Mouse (Mus musculus) liver, embryonic 15.5 days (tissue): ENCODE measurements around the gene Pan3. TPM values are rescaled to one million over a fixed set of nuclear protein-coding genes. Genes with fewer than 3 reads are reported as not detected.
A peak's percentile ranks its signal among the peaks of the same experiment; 100 is the strongest.

Source experiments
- ATAC-seq: fragments of 200-750 bp; cut with Nextera tagmentation; 2 replicates; pipeline ENCODE4 v1.8.0; 2017; ENCODE audit warnings: moderate number of reproducible peaks, mild to moderate bottlenecking, moderate library complexity; ENCODE audit not compliant: insufficient read depth
- H3K27ac ChIP-seq: fragments of 300-500 bp; sonication (generic); replicated peaks from 2 replicates; pipeline ENCODE4 v1.5.1; 2015; ENCODE audit warnings: mild to moderate bottlenecking, inconsistent platforms
- H3K27me3 ChIP-seq: fragments of 300-500 bp; sonication (generic); 2 replicates; pipeline ENCODE4 v1.6.1; 2015; ENCODE audit warnings: mild to moderate bottlenecking, inconsistent platforms
- H3K36me3 ChIP-seq: fragments of 300-500 bp; sonication (generic); replicated peaks from 2 replicates; pipeline ENCODE4 v1.6.1; 2015; ENCODE audit warnings: moderate library complexity, mild to moderate bottlenecking, inconsistent platforms
- H3K4me1 ChIP-seq: fragments of 300-500 bp; sonication (generic); replicated peaks from 2 replicates; pipeline ENCODE4 v1.6.1; 2015; ENCODE audit warnings: inconsistent platforms
- H3K4me2 ChIP-seq: fragments of 300-500 bp; sonication (generic); 2 replicates; pipeline ENCODE4 v1.6.1; 2015; ENCODE audit warnings: moderate library complexity, mild to moderate bottlenecking, inconsistent platforms
- H3K4me3 ChIP-seq: fragments of 300-500 bp; sonication (generic); replicated peaks from 2 replicates; pipeline ENCODE4 v1.5.1; 2015; ENCODE audit warnings: mild to moderate bottlenecking, inconsistent platforms
- H3K9ac ChIP-seq: fragments of 300-500 bp; sonication (generic); 2 replicates; pipeline ENCODE4 v1.6.1; 2015; ENCODE audit warnings: moderate library complexity, mild to moderate bottlenecking, inconsistent platforms
- H3K9me3 ChIP-seq: fragments of 300-500 bp; sonication (generic); replicated peaks from 2 replicates; pipeline ENCODE4 v1.6.1; 2016; ENCODE audit warnings: inconsistent platforms
- WGBS: fragments of 180-500 bp; shearing (Covaris S2); methylation state at CpG from one replicate; pipeline ENCODE4 v1.1.7; 2015; ENCODE audit warnings: mixed read lengths; ENCODE audit not compliant: insufficient replicate concordance; 5-methylcytosine and 5-hydroxymethylcytosine counted together
- polyA plus RNA-seq: library from polyadenylated mRNA; unstranded; fragments of >200 nt; fragmentation: Nextera tagmentation; extraction: Ambion mirVana; gene quantifications from 2 replicates; pipeline ENCODE4 v1.2.1, GENCODE M21; 2015

Gene Pan3
- polyA plus RNA-seq = 28.7 and 30.0 TPM in 2 replicates

- Histone ChIP-seq H3K9me3 (no peaks in the 10 kb centered on the region), H3K4me1 (peaks cover 57% of the 10 kb centered on the region), H3K9ac (peak within 1 kb of the TSS; percentile 98), H3K4me3 (peak within 1 kb of the TSS; percentile 100), H3K36me3 (peaks cover 6% of the 10 kb centered on the region; the same call in 1 of the 2 replicates), H3K4me2 (peak within 1 kb of the TSS; percentile 85), H3K27ac (peak within 1 kb of the TSS; percentile 100), H3K27me3 (no peaks in the 10 kb centered on the region)
- ATAC-seq = peak; percentile 89
- WGBS = under 1% methylated on average over 51 of the region's 51 CpGs
These were observed at the start of gene Pan3 for GRCm38 (mm10) chr5:147429535-147430305. Gene Pan3, plus strand, starts transcription at chr5:147430161.

GRCm38 (mm10) chr5:147381396-147381795 is 48.6 kb upstream of the Pan3 start:
- Histone ChIP-seq H3K36me3 (no peaks in the 10 kb centered on the region), H3K9ac (no peak overlapping the region), H3K27me3 (no peaks in the 10 kb centered on the region), H3K9me3 (no peaks in the 10 kb centered on the region), H3K27ac (no peak overlapping the region), H3K4me1 (no peaks in the 10 kb centered on the region), H3K4me2 (no peak overlapping the region), H3K4me3 (no peak overlapping the region)
- no peak for ATAC-seq
- WGBS = 72% methylated on average over 10 of the region's 10 CpGs

DNA sequence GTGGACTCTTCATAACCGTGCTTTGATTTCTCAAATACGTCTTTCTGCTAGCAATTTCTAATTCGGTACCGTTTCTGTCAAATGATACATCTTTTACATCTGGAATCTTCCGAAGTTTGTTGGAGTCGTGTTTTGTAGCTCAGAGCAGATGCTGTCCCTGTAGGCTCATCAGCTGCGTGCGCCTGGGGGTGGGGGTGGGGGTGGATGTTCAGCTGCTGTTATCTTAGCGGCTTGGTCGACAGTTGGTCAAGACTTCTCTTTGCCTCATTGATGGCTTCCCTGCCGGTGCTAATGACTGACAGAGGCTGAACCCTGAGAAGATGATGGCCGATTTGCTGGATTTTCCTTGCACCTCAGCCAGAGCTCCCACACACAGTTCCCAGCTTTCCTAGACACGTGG is 43.1 kb upstream of the Pan3 start:
- ATAC-seq = no peak
- WGBS = 64% methylated on average over 13 of the region's 13 CpGs

DNA sequence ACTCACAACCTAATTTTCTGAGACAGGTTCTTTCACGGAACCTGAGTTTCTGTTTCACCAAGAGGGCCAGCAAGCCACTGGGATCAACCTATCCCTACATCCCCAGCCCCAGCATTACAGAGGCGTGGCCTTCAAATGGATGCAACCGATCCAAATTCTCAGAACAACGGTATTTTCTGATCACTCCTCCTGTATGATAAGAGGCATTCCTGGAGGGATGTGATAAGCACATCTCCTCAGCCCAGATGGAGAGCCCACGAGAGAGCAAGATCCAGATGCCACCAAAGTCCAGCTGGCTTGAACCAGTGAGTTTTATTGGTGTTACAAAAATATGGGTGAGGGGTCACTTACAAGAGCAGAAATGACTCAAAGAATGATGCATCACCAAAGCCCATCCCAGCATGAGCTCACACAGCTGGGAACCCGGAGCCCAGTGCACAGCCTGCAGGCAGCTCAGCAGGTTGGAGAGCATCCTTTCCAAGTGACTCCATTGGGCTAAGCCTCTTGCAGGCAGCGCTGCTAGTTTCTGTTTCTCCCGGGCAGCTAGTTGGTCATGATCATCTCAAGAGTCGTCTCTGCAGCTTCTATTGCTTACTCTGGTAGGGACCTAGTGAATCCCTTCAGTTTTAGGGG is 41.5 kb upstream of the Pan3 start:
- Histone ChIP-seq H3K9me3 (no peaks in the 10 kb centered on the region), H3K9ac (no peak overlapping the region), H3K4me2 (peak overlapping the region; percentile 50), H3K4me1 (peaks cover 33% of the 10 kb centered on the region), H3K27ac (0 out of 2 replicates have a peak overlapping the region, but pooled peaks have one; percentile 51), H3K4me3 (no peak overlapping the region), H3K36me3 (no peaks in the 10 kb centered on the region), H3K27me3 (0 out of 2 replicates have a peak, but pooled peaks cover 8% of the 10 kb centered on the region)
- 28% methylated on average over 9 of the region's 9 CpGs for WGBS
- peak; percentile 81 for ATAC-seq

More for the DNA sequence above, 43.1 kb upstream of the Pan3 start:
- Histone ChIP-seq H3K27ac (no peak overlapping the region), H3K9ac (no peak overlapping the region), H3K4me3 (no peak overlapping the region), H3K36me3 (no peaks in the 10 kb centered on the region), H3K4me1 (peaks cover 33% of the 10 kb centered on the region), H3K9me3 (no peaks in the 10 kb centered on the region), H3K27me3 (0 out of 2 replicates have a peak, but pooled peaks cover 3% of the 10 kb centered on the region), H3K4me2 (no peak overlapping the region)

DNA sequence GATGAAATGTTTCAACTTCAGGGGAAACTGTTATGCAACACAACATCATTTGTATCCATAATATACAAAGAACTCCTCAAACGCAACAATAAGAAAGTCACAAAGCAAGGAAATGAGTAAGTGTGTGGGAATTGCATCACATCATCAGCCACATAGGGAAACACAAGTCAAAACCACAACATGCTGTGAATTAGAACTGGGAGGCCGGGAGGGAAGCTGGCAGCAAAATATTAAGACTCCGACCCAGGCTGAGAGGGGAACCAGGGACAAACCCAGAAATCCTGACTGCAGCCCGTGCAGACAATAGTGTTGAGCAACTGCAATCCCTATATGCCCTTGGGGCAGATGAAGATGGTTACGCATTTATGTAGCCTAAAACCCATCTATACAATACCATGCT is 40.9 kb upstream of the Pan3 start:
- ATAC-seq = no peak
- Histone ChIP-seq H3K4me1 (peaks cover 33% of the 10 kb centered on the region), H3K27ac (no peak overlapping the region), H3K4me2 (peak overlapping the region; percentile 50; the same call in 1 of the 2 replicates), H3K27me3 (0 out of 2 replicates have a peak, but pooled peaks cover 8% of the 10 kb centered on the region), H3K9ac (no peak overlapping the region), H3K36me3 (no peaks in the 10 kb centered on the region), H3K4me3 (no peak overlapping the region), H3K9me3 (no peaks in the 10 kb centered on the region)
- 44% methylated on average over 5 of the region's 5 CpGs for WGBS

DNA sequence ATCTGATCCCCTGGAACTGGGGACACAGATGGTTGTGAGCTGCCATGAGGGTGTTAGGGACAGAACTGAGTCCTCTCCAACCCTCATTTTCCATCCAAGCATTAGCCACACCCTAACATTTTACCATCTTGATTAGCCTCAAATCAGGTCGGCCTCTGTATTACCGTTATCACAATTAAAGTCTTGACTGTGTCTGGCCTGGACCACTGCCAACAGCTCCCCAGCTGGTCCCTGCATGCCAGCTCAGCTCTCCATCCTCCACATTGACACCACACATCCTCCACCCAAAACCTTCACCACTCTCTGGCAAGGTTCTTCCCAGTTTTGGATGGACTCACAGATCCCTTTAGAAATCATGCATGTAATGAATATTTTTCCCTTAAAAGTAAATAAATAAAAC is 39.2 kb upstream of the Pan3 start:
- Histone ChIP-seq H3K36me3 (no peaks in the 10 kb centered on the region), H3K4me3 (no peak overlapping the region), H3K27ac (no peak overlapping the region), H3K9ac (no peak overlapping the region), H3K27me3 (0 out of 2 replicates have a peak, but pooled peaks cover 8% of the 10 kb centered on the region), H3K9me3 (no peaks in the 10 kb centered on the region; the same call in 1 of the 2 replicates), H3K4me2 (no peak overlapping the region), H3K4me1 (peaks cover 33% of the 10 kb centered on the region)
- ATAC-seq = no peak
- WGBS = 34% methylated on average over 2 of the region's 2 CpGs

DNA sequence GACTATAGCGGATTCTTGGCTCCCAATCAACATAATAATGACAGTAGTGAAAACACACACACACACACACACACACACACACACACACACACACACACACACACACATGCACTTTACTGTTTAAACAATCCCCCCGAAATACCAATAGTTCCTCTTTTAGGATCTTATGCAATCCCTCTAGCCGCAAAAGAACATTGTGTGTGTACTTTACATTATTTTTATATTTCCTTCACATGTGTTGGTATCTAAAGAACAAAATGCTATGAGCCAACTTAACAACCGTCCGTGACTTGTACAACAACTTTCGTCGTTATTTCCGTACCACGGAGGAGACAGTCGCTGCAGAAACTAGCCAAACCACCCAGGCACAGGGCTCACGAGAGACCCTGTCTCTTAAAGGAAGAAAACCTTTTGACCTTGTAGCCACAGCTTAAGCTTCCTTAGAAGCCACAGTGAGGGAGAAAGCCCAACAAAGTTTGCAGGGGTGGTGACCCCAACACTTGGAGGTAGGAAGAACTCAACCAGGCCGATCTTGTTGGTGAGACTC is 37.2 kb upstream of the Pan3 start:
- Histone ChIP-seq H3K27ac (no peak overlapping the region), H3K4me1 (peaks cover 26% of the 10 kb centered on the region), H3K4me2 (no peak overlapping the region; the same call in 1 of the 2 replicates), H3K4me3 (no peak overlapping the region), H3K9me3 (no peaks in the 10 kb centered on the region; the same call in 1 of the 2 replicates), H3K9ac (no peak overlapping the region), H3K36me3 (no peaks in the 10 kb centered on the region), H3K27me3 (peaks cover 10% of the 10 kb centered on the region)
- 20% methylated on average over 12 of the region's 12 CpGs for WGBS
- ATAC-seq = no peak

DNA sequence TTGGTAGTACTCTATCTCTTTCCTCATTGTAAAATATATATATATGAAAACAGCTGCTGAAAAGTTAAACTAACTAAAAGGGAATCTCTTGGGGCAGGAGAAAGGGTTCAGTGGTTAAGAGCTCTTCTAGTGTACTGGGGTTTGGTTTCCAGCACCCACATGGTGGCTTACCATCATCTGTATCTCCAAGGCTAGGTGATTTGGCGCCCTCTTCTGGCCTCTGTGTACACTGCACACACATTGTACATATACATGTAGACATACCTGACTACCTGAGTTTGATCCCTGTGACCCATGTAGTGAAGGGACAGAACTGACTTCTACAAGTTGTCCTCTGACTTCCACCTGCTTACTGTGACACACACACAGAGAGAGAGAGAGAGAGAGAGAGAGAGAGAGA is 34.9 kb upstream of the Pan3 start:
- Histone ChIP-seq H3K9me3 (no peaks in the 10 kb centered on the region; the same call in 1 of the 2 replicates), H3K4me1 (peaks cover 11% of the 10 kb centered on the region; the same call in 1 of the 2 replicates), H3K27ac (no peak overlapping the region), H3K27me3 (peaks cover 33% of the 10 kb centered on the region), H3K9ac (no peak overlapping the region), H3K4me3 (no peak overlapping the region), H3K36me3 (no peaks in the 10 kb centered on the region), H3K4me2 (no peak overlapping the region)
- 33% methylated on average over 1 of the region's 1 CpGs for WGBS
- no peak for ATAC-seq

- peaks cover 50% of the 10 kb centered on the region for H3K27me3 ChIP-seq
- no peak for ATAC-seq
- under 1% methylated on average over 56 of the region's 56 CpGs for WGBS
These were observed 30.0 kb upstream of the Pan3 start, which contains the start of gene Flt3 for GRCm38 (mm10) chr5:147399843-147400504. Gene Flt3, minus strand, starts transcription at chr5:147400489.

GRCm38 (mm10) chr5:147400505-147400979 is 29.4 kb upstream of the Pan3 start:
- no peak for ATAC-seq
- Histone ChIP-seq H3K4me1 (peaks cover 8% of the 10 kb centered on the region; the same call in 1 of the 2 replicates), H3K27ac (no peak overlapping the region), H3K27me3 (peaks cover 50% of the 10 kb centered on the region), H3K4me3 (peak overlapping the region; percentile 30), H3K9me3 (no peaks in the 10 kb centered on the region), H3K4me2 (peak overlapping the region; percentile 48), H3K9ac (no peak overlapping the region), H3K36me3 (no peaks in the 10 kb centered on the region)
- WGBS = 2% methylated on average over 17 of the region's 17 CpGs

More at GRCm38 (mm10) chr5:147399843-147400504, 30.0 kb upstream of the Pan3 start, which contains the start of gene Flt3:
- no peak within 1 kb of the TSS for H3K9ac ChIP-seq
- H3K4me3 ChIP-seq = peak within 1 kb of the TSS; percentile 30
- peaks cover 8% of the 10 kb centered on the region; the same call in 1 of the 2 replicates for H3K4me1 ChIP-seq
- no peaks in the 10 kb centered on the region; the same call in 1 of the 2 replicates for H3K9me3 ChIP-seq
- no peaks in the 10 kb centered on the region for H3K36me3 ChIP-seq
- peak within 1 kb of the TSS; percentile 48 for H3K4me2 ChIP-seq
- H3K27ac ChIP-seq = no peak within 1 kb of the TSS
